Mouse (Mus musculus) bone marrow macrophage, adult 2 months (primary cell): ENCODE data around the gene Ube2e2. TPM values are rescaled to one million over a fixed set of nuclear protein-coding genes. Genes with fewer than 3 reads are reported as not detected.

ENCODE experiments used
- H3K27ac ChIP-seq: 2 replicates; pipeline ENCODE4 v1.5.1; 2012; ENCODE audit warnings: low read depth, low read length; ENCODE audit not compliant: insufficient read depth
- H3K4me1 ChIP-seq: 2 replicates; pipeline ENCODE4 v1.6.1; 2012; ENCODE audit warnings: low read length; ENCODE audit not compliant: control insufficient read depth, insufficient read depth
- H3K4me3 ChIP-seq: 2 replicates; pipeline ENCODE4 v1.5.1; 2012; ENCODE audit warnings: mild to moderate bottlenecking, low read length, moderate library complexity; ENCODE audit not compliant: insufficient read depth
- CTCF ChIP-seq: IDR thresholded peaks from 2 replicates; pipeline ENCODE4 v1.5.1; 2012; ENCODE audit warnings: low read depth, mild to moderate bottlenecking, low read length, moderate library complexity
- POLR2A ChIP-seq: IDR thresholded peaks from 2 replicates; pipeline ENCODE4 v1.6.1; 2012; ENCODE audit warnings: mild to moderate bottlenecking, low read depth, low read length, borderline replicate concordance
- polyA plus RNA-seq: library from polyadenylated mRNA; stranded (reverse); fragments of >200 nt; gene quantifications from 2 replicates; pipeline ENCODE4 v1.2.4, GENCODE M21; 2012; ENCODE audit not compliant: missing spikeins, insufficient read depth, insufficient read length

The Ube2e2 gene
- polyA plus RNA-seq, 1 experiment = 12.8 TPM

GRCm38 (mm10) chr14:18795787-18796186 lies 98.3 kb downstream of the Ube2e2 start:
- Histone ChIP-seq H3K4me3 (no peak overlapping the region), H3K27ac (no peak overlapping the region), H3K4me1 (no peaks in the 10 kb centered on the region)
- TF ChIP-seq POLR2A = no peak
- TF ChIP-seq CTCF = no peak

- TF ChIP-seq POLR2A (no peak), CTCF (no peak)
- Histone ChIP-seq H3K4me1 (peaks cover 10% of the 10 kb centered on the region), H3K27ac (no peak overlapping the region), H3K4me3 (no peak overlapping the region)
Observed at GRCm38 (mm10) chr14:18778993-18779675, 114.9 kb downstream of the Ube2e2 start.

- Histone ChIP-seq H3K4me1 (peaks cover 17% of the 10 kb centered on the region), H3K4me3 (no peak overlapping the region), H3K27ac (no peak overlapping the region)
- TF ChIP-seq CTCF (no peak), POLR2A (no peak)
Observed at GRCm38 (mm10) chr14:18778241-18778640, 115.8 kb downstream of the Ube2e2 start.

- Histone ChIP-seq H3K27ac (no peak overlapping the region), H3K4me1 (peaks cover 22% of the 10 kb centered on the region), H3K4me3 (no peak overlapping the region)
- no peak for TF ChIP-seq POLR2A
- no peak for TF ChIP-seq CTCF
Observed at GRCm38 (mm10) chr14:18776132-18776531, 117.9 kb downstream of the Ube2e2 start.

GRCm38 (mm10) chr14:18773724-18774123 lies 120.3 kb downstream of the Ube2e2 start:
- Histone ChIP-seq H3K27ac (peak overlapping the region; percentile 73), H3K4me1 (peaks cover 15% of the 10 kb centered on the region), H3K4me3 (no peak overlapping the region)
- TF ChIP-seq POLR2A = no peak
- no peak for TF ChIP-seq CTCF

- Histone ChIP-seq H3K27ac (no peak overlapping the region), H3K4me1 (peaks cover 4% of the 10 kb centered on the region), H3K4me3 (no peak overlapping the region)
- TF ChIP-seq CTCF = no peak
- no peak for TF ChIP-seq POLR2A
Observed at GRCm38 (mm10) chr14:18759601-18760356, 134.3 kb downstream of the Ube2e2 start.

- no peak for TF ChIP-seq CTCF
- TF ChIP-seq POLR2A = no peak
- H3K4me3 ChIP-seq = no peak overlapping the region
Observed at GRCm38 (mm10) chr14:18758595-18759532, 135.2 kb downstream of the Ube2e2 start.

GRCm38 (mm10) chr14:18758003-18758402 lies 136.1 kb downstream of the Ube2e2 start:
- no peak for TF ChIP-seq CTCF
- TF ChIP-seq POLR2A = no peak
- no peak overlapping the region for H3K27ac ChIP-seq
- no peak overlapping the region for H3K4me3 ChIP-seq
- H3K4me1 ChIP-seq = peaks cover 4% of the 10 kb centered on the region

More at GRCm38 (mm10) chr14:18758595-18759532, 135.2 kb downstream of the Ube2e2 start:
- no peak overlapping the region for H3K27ac ChIP-seq
- H3K4me1 ChIP-seq = peaks cover 4% of the 10 kb centered on the region

GRCm38 (mm10) chr14:18755410-18755809 lies 138.7 kb downstream of the Ube2e2 start:
- Histone ChIP-seq H3K4me1 (peaks cover 4% of the 10 kb centered on the region), H3K4me3 (no peak overlapping the region), H3K27ac (no peak overlapping the region)
- TF ChIP-seq POLR2A (no peak), CTCF (no peak)
